Mouse (Mus musculus) embryonic fibroblast, embryonic 13.5 days (primary cell): ENCODE data around the gene Gtse1.

Experiments
- CTCF ChIP-seq: IDR thresholded peaks from 2 replicates; pipeline ENCODE4 v1.5.1; 2011; ENCODE audit warnings: mild to moderate bottlenecking, control low read depth, low read length, moderate library complexity, borderline replicate concordance; ENCODE audit not compliant: insufficient read depth
- POLR2A ChIP-seq: IDR thresholded peaks from 2 replicates; pipeline ENCODE4 v1.6.1; 2011; ENCODE audit warnings: low read depth, mild to moderate bottlenecking, control low read depth, low read length, moderate library complexity

DNA sequence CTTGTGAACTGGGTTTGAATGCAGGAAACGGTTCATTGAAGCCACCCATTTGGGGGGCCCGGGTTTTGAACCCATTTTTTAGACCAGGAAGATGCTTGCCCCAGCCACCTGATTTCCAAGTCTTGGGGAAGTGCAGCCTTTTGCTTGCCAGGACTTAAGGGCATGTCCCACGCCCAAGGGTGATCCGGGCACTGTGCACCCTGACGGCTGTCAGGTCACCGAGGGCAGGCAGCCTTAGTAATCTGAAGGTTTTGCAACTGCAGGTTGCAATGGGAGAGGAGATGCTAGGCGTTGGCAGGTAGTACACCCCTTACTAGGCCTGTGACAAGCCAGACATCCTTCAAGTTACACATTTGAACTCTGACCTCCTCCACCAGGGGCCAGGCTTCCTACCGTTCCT lies 26.9 kb upstream of the Gtse1 start:
- TF ChIP-seq CTCF (no peak), POLR2A (no peak)
